Mouse (Mus musculus): ENCODE data around the gene C8g.

C8g gene

GRCm38 (mm10) chr2:25500071-25500575 is 1.4 kb downstream of the C8g start:
- no peak for DNase-seq

DNA sequence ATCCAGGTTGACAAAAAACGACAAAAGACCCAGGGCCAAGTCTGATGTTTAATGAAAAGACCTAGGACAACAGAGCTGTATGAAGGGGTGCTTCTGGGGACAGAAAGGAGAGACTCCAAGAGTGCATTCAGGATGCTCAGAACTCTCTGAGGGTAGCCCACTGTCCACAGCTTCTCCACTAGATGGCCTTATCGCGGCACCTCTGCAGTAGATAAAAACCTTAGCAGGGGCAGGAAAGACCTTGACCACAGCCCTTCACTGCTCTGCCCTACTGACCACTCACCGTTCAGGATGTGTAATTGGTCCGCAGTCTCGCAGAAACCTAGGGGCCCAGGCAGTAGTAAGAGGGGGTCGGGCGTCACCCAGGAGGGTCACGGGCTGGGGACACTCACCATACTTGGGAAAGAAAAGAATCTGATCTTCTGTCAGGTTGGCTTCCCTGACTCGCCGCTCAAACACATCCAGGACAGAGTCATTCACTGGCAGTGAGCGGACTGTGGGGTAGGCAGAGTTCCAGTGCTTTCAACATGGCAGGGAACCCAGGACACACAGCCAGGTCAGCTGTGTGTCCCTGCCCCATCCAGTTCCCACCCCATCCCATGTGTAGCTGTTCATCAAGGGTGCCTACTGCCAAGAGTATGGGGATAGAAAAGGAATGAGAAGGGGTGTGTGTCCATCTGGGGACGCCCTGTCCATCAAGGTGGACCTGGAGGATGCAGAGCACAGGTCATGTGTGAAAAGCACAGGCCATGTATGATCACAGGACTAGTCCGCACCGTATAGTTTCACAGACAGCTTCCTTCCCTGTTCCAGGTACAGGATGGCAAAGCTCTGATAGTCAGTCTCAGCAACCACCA is 2.7 kb downstream of the C8g start:
- peak in 1 of 2 experiments; percentile 13 for DNase-seq

GRCm38 (mm10) chr2:25497846-25498575 is 3.5 kb downstream of the C8g start:
- peak in 1 of 2 experiments; percentile 37 for DNase-seq

DNA sequence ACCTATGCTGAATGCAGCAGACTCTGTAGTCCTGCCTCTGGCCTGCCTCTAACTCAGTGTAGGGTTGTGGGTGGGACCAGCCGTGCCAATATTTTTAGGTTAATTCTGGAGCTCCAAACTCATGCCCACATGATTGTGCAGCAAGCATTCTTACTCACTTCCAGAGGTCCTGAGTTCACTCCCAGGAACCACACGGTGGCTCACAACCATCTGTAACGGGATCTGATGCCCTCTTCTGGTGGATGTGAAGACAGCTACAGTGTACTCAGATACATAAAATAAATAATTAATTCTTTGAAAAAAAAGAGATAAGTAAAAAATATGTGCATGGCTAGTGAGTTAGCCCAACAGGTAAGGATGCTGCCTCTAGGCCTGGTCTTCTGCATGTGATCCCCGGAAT is 5.1 kb downstream of the C8g start:
- peak; percentile 50 to 68 for DNase-seq

GRCm38 (mm10) chr2:25493476-25493961 is 8.0 kb downstream of the C8g start, which contains the start of gene Lcn12:
Gene Lcn12, minus strand, starts transcription at chr2:25493911.
- peak; percentile 70 to 72 for DNase-seq

- no peak for DNase-seq
These were observed 8.5 kb downstream of the C8g start for GRCm38 (mm10) chr2:25492988-25493387.

DNA sequence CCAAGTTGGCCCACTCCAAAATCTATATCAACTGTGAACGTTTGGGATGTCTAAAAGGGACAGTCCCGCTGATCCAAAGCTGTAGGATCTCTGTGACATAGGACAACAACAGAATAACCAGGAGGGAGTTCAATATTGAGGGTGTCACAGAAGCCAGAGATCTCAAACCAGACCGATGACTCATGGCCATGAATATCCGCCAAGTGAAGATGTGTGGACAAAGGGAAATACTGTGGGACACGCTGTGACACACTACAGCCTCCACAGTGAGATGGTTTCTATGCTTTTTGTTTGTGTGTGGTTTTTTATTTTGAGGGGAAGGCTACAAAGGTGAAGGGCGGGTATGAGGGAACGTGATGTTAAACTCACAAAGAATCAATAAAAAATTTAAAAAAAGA is 12.8 kb downstream of the C8g start:
- no peak for DNase-seq

DNA sequence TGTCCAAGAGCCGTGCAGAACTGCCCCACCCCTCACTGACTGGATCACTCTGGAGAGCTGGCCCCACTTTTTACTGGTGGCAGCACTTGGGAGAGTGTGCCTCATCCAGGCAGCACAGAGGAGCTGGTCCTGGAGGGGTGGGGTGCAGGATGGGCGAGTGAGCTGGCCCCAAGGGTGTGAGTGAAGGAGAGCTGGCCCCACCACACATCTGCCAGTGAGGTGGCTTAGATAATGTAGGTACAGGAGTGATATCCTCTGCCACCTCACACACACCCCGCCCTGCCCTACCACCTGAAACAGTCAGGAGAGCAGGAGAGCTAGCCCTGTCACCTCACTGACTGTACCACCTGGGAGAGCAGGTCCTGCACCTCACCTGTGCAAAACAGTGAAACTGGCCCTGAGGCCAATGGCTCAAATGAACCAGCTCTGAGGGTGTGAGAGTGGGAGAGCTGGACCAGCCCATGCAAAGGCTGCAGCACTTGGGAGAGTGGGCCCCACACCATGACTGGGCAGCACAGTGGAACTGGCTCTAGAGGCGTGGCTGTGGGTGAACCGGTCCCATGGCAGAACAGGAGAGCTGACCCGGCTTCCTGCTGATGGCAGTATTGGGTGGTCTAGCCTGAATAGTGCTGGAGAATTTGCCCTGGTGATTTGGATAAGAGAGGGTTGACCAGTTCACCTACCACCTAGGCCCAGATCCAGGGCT is 13.4 kb downstream of the C8g start:
- DNase-seq, result no peak

DNA sequence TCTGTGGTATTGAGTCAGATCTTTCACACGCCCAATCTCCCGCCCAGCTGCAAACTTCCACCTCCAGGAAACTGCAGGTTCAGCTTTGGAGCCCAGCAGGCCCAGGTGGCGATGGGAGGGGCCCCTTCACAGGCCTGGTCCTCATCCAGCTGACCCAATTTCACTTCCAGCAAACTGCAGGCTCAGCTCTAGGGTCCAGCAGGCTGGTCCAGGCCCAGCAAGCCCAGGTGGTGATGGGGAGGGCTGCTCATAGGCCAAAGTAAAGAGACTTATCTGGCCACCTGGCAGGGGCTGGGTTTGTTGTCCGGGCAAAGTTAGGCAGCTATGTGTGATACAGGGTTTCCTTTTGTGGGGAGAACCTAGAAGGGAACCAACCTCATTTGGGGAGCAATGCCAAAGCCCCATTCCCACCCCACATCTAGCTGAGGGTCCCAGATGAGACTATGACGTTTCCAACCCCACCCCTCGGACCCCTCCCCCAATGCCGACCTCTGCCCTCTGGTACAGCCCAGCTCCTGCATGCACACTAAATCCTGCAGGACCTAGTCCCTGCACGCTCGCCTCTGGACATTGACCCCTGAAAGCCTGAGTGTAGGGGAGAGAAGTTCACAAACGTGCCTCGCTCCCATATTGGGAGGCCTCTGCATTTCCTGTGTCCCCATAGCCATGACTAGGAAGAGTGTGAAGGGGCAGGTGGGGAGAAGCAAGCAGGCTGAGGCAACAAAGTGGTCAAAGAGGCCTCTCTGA is 16.4 kb downstream of the C8g start:
- peak; percentile 95 for DNase-seq

GRCm38 (mm10) chr2:25482969-25483368 is 18.6 kb downstream of the C8g start:
- peak; percentile 68 to 74 for DNase-seq

DNA sequence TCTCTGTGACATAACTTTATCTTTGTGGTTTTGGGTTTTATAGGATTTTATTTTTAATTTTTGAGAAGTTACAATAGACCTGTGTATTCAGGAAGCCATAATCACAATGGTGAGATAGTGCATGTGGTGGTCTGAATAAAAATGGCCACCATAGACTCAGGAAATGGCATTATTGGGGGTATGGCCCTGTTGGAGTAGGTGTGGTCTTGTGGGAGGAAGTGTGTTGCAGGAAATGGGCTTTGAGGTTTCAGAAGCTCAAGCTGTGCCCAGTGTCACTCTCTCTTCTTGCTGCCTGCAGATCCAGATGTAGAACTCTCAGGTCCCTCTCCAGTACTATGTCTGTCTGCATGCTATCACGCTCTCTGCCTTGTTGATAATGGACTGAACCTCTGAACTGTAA is 21.0 kb downstream of the C8g start:
- DNase-seq, result no peak

DNA sequence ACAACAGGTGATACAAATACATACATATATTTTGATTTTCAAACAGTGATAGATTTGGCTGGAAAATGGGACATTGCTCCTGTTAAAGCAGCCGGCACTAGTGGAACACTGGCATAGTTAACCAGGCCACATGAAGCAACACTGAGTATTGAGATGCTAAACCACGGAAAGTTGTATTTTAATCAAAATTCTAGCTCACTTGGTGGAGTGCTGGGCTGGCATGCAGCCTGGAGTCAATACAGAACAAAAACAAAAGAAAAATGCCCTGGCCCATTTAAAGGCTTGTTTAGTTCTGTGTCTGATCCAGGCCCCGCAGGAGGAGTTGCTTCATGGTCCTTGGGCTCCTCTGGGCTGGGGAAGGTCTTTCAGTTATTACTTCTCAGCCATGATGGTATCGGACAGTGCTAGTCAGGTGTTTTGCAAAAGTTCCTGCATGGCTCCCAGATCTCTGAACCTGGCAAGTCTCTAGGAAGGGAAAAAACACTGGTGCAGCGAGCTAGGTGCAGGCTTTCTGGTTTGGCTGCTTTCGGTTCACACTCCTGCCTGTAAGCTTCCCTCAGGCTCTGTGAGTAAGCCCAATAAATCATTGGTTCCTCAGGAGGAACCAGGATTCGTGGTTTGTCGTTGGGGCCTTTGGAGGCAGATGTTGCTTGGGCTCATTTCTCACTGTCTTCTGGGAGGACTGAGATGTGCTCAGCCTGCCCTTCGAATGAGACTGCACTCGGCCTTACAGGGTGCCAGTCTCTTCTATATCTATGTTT is 21.8 kb downstream of the C8g start:
- DNase-seq, result no peak

GRCm38 (mm10) chr2:25477967-25478675 is 23.4 kb downstream of the C8g start:
- DNase-seq, result peak; percentile 95 to 97

DNA sequence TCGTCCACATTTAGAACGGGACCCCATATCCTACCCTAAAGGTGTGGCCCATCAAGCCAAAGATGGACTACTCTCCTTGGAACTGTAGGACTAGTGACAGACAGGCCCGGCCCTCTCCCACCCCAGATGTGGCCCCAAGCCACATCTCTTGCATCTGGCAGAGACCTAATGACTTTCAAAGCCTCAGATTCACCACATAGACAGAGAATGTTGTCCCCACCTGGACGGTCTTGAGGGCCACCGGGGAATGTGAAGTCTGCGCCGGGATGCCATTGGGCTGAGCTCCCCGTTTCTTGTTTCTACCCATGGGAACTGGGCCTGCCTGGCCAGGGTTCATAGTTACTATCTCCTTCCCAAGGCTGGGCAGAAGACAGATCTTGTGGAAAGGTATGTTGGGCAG is 24.0 kb downstream of the C8g start:
- no peak for DNase-seq

DNA sequence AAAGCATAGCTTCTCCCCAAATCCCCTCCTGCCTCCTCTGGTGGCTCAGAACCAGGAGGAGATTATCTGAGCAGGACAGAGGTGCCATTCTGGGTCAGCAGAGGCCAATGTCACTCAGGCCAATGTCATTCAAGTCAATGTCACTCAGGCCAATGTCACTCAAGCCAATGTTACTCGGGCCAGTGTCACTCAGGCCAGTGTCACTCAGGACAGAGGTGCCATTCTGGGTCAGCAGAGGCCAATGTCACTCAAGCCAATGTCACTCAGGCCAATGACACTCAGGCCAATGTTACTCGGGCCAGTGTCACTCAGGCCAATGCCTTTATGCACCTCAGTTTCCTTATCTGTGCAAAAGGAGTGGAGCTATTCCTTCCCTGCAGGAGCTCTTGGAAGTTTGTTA is 29.0 kb downstream of the C8g start:
- DNase-seq, result no peak

GRCm38 (mm10) chr2:25469969-25470368 is 31.6 kb downstream of the C8g start, which contains the start of gene Ptgds:
Gene Ptgds, minus strand, starts transcription at chr2:25470046.
- DNase-seq, result no peak

- DNase-seq, result peak; percentile 92 to 94
These were observed 32.3 kb downstream of the C8g start for GRCm38 (mm10) chr2:25468962-25469915.

DNA sequence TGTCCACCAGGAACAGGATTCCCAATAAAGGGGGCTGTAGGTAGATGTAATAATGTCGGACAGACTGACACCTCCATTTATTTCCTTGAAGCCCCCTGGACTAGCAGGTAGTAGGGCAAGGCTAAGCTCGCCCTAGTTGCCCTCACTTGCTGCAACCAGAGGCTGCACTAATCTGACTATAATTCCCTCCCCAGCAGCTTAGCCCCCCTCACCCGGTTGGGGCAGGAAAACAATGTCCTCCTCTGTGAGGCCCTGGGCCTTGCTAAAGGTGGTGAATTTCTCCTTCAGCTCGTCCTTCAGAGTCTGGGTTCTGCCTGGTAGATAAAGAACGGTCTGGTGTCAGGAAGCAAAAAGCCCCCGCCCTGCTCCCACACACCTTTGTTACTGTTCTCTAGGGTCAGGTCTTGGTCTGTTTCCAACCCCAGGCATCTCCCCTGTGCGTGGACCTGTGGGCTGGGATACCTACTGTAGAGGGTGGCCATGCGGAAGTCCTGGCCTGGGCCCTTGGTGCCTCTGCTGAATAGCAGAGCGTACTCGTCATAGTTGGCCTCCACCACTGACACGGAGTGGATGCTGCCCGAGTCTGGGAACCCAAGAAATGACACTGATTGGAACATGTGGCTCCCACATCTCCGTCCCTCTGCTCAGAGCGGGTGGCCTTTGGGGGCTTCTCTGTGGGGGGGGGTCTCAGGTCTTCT is 33.8 kb downstream of the C8g start:
- no peak for DNase-seq

Data from cerebellum, postnatal 10 days (tissue).